Mouse (Mus musculus) adrenal gland, postnatal 25 days (tissue): Measurements from ENCODE around the gene Gm29106. TPM values are rescaled to one million over a fixed set of nuclear protein-coding genes. Genes with fewer than 3 reads are reported as not detected.
"Not testable (repeated sequence)": the region's sequence is repeated elsewhere in the genome, so short reads cannot be mapped to it uniquely, and the experiment has no call there.

Experiments
- DNase-seq: peaks from one replicate; pipeline ENCODE4 v3.0.0; 2021; ENCODE audit warnings: mixed read lengths
- long read RNA-seq: library from polyadenylated mRNA; stranded (forward); transcript quantifications from one replicate; pipeline ENCODE4 v2.0.0, GENCODE M21; 2021
- total RNA-seq: library from RNA; stranded (reverse); gene quantifications from 2 replicates; pipeline ENCODE4 v1.2.3, GENCODE M21; 2021

Gene Gm29106
- total RNA-seq, result not detected in 2 replicates
- long read RNA-seq, result 0 reads

DNA sequence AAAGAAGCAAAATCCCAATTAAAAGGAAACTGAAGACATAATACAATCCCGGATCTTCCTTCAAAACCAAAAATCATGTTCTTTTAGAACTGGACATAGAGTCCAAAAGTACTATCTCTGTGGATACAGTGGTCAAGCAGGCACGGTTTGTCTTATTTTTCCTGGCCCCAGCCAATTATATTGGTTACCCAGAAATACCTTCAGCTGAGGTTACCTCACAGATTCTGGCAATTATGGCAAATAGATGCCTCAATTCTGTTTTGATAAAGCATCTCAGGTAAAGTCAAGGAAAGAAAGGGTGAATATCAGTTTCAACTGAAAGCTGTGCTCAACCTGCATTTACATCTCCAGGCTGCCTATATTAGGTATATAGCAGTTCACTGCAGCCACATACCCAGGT is at the start of gene Gm29106:
Gm29106 (plus strand) TSS at position 301 of the 400 bp plus-strand sequence.
- DNase-seq, result not testable (repeated sequence)

DNA sequence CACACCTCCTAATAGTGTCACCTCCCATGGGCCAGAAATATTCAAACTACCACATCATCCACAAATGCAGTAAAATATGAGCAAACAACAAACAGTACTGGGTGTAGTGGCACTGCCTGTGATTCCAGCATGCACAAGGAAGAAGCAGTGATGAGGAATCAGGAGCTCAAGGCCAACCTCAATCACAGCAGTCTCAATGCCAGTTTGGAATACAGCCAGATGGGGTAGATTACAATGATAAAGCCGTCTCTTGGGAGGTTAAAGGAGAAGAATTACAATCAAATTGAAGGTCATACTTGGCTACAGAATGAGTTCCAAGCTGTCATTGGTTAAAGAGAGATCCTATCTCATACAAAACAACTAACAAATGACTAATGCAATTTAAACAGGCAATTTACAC is 52.2 kb downstream of the Gm29106 start:
- peak; percentile 4 for DNase-seq

DNA sequence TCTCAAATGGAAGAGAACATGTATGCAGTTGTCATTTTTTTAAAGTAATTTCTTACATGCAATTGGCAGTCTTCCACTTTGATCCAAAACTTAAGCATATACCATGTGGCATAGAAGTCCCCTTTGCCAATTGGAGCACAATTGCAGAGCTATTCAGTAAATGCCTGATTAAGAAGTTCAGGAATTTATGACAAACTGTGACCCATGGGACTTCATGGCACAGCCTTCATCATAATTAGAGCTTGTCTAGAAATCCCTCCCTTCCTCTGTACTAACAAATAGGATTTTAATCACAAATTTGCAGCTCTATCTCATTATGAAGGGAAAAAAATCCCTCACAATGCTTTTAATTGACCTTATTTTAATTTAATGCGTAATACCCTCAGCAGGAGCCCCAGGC is 59.7 kb downstream of the Gm29106 start:
- DNase-seq, result no peak

Other genes starting within 250 kb of the Gm29106 start
- not detected in 2 replicates for gene Gm28168, start 248.5 kb upstream of the Gm29106 start, total RNA-seq
- gene Gm7145, start 210.6 kb upstream of the Gm29106 start, total RNA-seq, result not detected in 2 replicates
- 87.3 and 137 TPM in 2 replicates for gene Tsn, start 135.2 kb downstream of the Gm29106 start, total RNA-seq
- gene Nifk, start 145.3 kb downstream of the Gm29106 start, total RNA-seq, result 41.6 and 45.8 TPM in 2 replicates
- 41.2 and 53.3 TPM in 2 replicates for gene Clasp1, start 212.5 kb downstream of the Gm29106 start, total RNA-seq